Comparison of ENCODE assay signal across 28 mouse cellular contexts in genomic region chr19:59221131-59221530, GRCm38 (mm10). TPM values are rescaled to one million over a fixed set of nuclear protein-coding genes. Genes with fewer than 3 reads are reported as not detected.
DNase-seq lines count a peak whose midpoint lies in the region; ATAC-seq and TF ChIP-seq lines count a peak whose summit lies in the region.
"Had no signal": no experiment of that assay in that cellular context is flagged by ENCODE, and none has a peak within 500 bp of the region (broad histone marks: within the 10 kb centered on the region; RNA-seq: fewer than 3 reads in every experiment).

No protein-coding gene starts in this region.

- no peaks in the 10 kb centered on the region for H3K9me3 ChIP-seq in midbrain, embryonic 11.5 days (ENCODE audit: control insufficient read depth, low read length)
- no peaks in the 10 kb centered on the region for H3K9me3 ChIP-seq in midbrain, postnatal 0 days (ENCODE audit: low read length)
- H3K9me3 ChIP-seq: G1E had no signal

- WGBS in midbrain, embryonic 11.5 days = 61% methylated on average over 3 of the region's 3 CpGs
- 46% methylated on average over 3 of the region's 3 CpGs for WGBS in midbrain, postnatal 0 days

- H3K9ac ChIP-seq in midbrain, embryonic 11.5 days (ENCODE audit: low read length) = no peak overlapping the region
- no peak overlapping the region for H3K9ac ChIP-seq in midbrain, postnatal 0 days (replicated peaks; ENCODE audit: low read length, poor library complexity, severe bottlenecking)

- no peak overlapping the region for H3K4me2 ChIP-seq in midbrain, embryonic 11.5 days
- no peak overlapping the region for H3K4me2 ChIP-seq in midbrain, postnatal 0 days (ENCODE audit: low read depth, low read length, poor library complexity, severe bottlenecking)

- H3K4me3 ChIP-seq in midbrain, embryonic 11.5 days (ENCODE audit: low read depth, low read length) = no peak overlapping the region
- H3K4me3 ChIP-seq in midbrain, postnatal 0 days (ENCODE audit: low read depth, low read length) = no peak overlapping the region

- no peak for ATAC-seq in midbrain, embryonic 11.5 days (ENCODE audit: low FRiP score)
- ATAC-seq in midbrain, postnatal 0 days (ENCODE audit: low FRiP score) = no peak
- ATAC-seq: activated CD4-positive, CD25-positive, alpha-beta regulatory T cell, adult 4 months; CD4-positive, CD25-positive, alpha-beta regulatory T cell, adult 4 months; Patski had no signal

- H3K27ac ChIP-seq in midbrain, embryonic 11.5 days (ENCODE audit: low read depth, low read length) = no peak overlapping the region
- no peak overlapping the region for H3K27ac ChIP-seq in midbrain, postnatal 0 days (ENCODE audit: low read depth, low read length)

- TF ChIP-seq CTCF in midbrain, postnatal 0 days (IDR thresholded peaks at IDR 0.05) = no peak

- H3K36me3 ChIP-seq in midbrain, embryonic 11.5 days (ENCODE audit: control insufficient read depth, insufficient read depth, low read length) = no peaks in the 10 kb centered on the region
- H3K36me3 ChIP-seq in midbrain, postnatal 0 days (ENCODE audit: insufficient read depth, low read length) = no peaks in the 10 kb centered on the region
- H3K36me3 ChIP-seq: G1E had no signal

- DNase-seq in heart, adult 11 months = peak; percentile 65
- DNase-seq in heart, postnatal 36 days = no peak
- DNase-seq in midbrain, embryonic 11.5 days (ENCODE audit: low spot score, missing footprints) = peak; percentile 54
- DNase-seq in midbrain, postnatal 0 days (ENCODE audit: low spot score) = no peak
- DNase-seq in Muller cell, postnatal 12 days (ENCODE audit: inconsistent ontology term) = peak; percentile 22
- no peak for DNase-seq in layer of hippocampus, postnatal 14 days (ENCODE audit: low spot score in 2 of 2)
- DNase-seq: adrenal gland, adult 2 months; adrenal gland, adult 8-10 months; adrenal gland, postnatal 10 days; adrenal gland, postnatal 14 days; adrenal gland, postnatal 25 days; adrenal gland, postnatal 36 days; B cell, adult 2 months; cerebellum, adult 11 months; cerebellum, adult 11-12 months; cerebellum, adult 18-20 months; cerebellum, adult 2 months had no signal

- no peaks in the 10 kb centered on the region for H3K4me1 ChIP-seq in midbrain, embryonic 11.5 days (ENCODE audit: control insufficient read depth, insufficient read depth, low read length)
- H3K4me1 ChIP-seq in midbrain, postnatal 0 days (ENCODE audit: insufficient read depth, low read length) = no peaks in the 10 kb centered on the region

- intact Hi-C loops in heart, postnatal 36 days (cut with DNase I) = no loop called here

- no peaks in the 10 kb centered on the region for H3K27me3 ChIP-seq in midbrain, embryonic 11.5 days (ENCODE audit: control insufficient read depth, insufficient read depth, low read length)
- peaks cover 7% of the 10 kb centered on the region; the same call in 1 of the 2 replicates for H3K27me3 ChIP-seq in midbrain, postnatal 0 days (ENCODE audit: insufficient read depth, low read length)

RNA-seq across cellular contexts. Expression of gene Kcnk18, which starts 2.1 kb away (rescaled TPM):
- not detected for total RNA-seq in heart, postnatal 36 days (2021)
- polyA plus RNA-seq in midbrain, embryonic 11.5 days (2014; fragmentation: Nextera tagmentation; extraction: Ambion mirVana) = not detected in 2 replicates
- not detected in 2 replicates for total RNA-seq in midbrain, postnatal 0 days (2014; rRNA removed)
- polyA plus RNA-seq in midbrain, postnatal 0 days (2015; fragmentation: Nextera tagmentation; extraction: Ambion mirVana) = not detected in 2 replicates
- not detected for total RNA-seq in layer of hippocampus, postnatal 14 days (2021)
- total RNA-seq: adrenal gland, adult 18-20 months; adrenal gland, adult 2 months; adrenal gland, adult 8-10 months; adrenal gland, postnatal 10 days; adrenal gland, postnatal 14 days; adrenal gland, postnatal 25 days; adrenal gland, postnatal 36 days; adrenal gland, postnatal 4 days; CH12.LX; MEL had no signal
- polyA plus RNA-seq: activated CD4-positive, CD25-positive, alpha-beta regulatory T cell, adult 4 months; adrenal gland, adult 2 months; brain, embryonic 14.5 days; C2C12; CD4-positive, CD25-positive, alpha-beta regulatory T cell, adult 4 months; cerebellum, adult 2 months; G1E; Patski had no signal

RNA-seq across cellular contexts. Expression of gene Slc18a2, which starts 39.6 kb away (rescaled TPM):
- under 1 TPM; 0.62 to 0.94 TPM for total RNA-seq in heart, postnatal 36 days (2021)
- polyA plus RNA-seq in midbrain, embryonic 11.5 days (2014; fragmentation: Nextera tagmentation; extraction: Ambion mirVana) = 16.0 and 19.0 TPM in 2 replicates
- 21.4 and 21.7 TPM in 2 replicates for total RNA-seq in midbrain, postnatal 0 days (2014; rRNA removed)
- polyA plus RNA-seq in midbrain, postnatal 0 days (2015; fragmentation: Nextera tagmentation; extraction: Ambion mirVana) = 19.5 TPM in 2 replicates
- 1 to 10 TPM; 4.1 to 4.7 TPM for total RNA-seq in layer of hippocampus, postnatal 14 days (2021)

RNA-seq across cellular contexts. Expression of gene Vax1, which starts 51.3 kb away (rescaled TPM):
- total RNA-seq in heart, postnatal 36 days (2021) = not detected
- polyA plus RNA-seq in midbrain, embryonic 11.5 days (2014; fragmentation: Nextera tagmentation; extraction: Ambion mirVana) = 0.18 and 0.65 TPM in 2 replicates
- total RNA-seq in midbrain, postnatal 0 days (2014; rRNA removed) = not detected in 2 replicates
- polyA plus RNA-seq in midbrain, postnatal 0 days (2015; fragmentation: Nextera tagmentation; extraction: Ambion mirVana) = 0.91 and 2.2 TPM in 2 replicates
- 1 to 10 TPM; 1.2 to 2.4 TPM for total RNA-seq in layer of hippocampus, postnatal 14 days (2021)
- total RNA-seq: adrenal gland, adult 18-20 months; adrenal gland, adult 2 months; adrenal gland, adult 8-10 months; adrenal gland, postnatal 10 days; adrenal gland, postnatal 14 days; adrenal gland, postnatal 25 days; adrenal gland, postnatal 36 days; adrenal gland, postnatal 4 days; CH12.LX; ES-E14; G1E; MEL had no signal
- polyA plus RNA-seq: activated CD4-positive, CD25-positive, alpha-beta regulatory T cell, adult 4 months; adrenal gland, adult 2 months; C2C12; CD4-positive, CD25-positive, alpha-beta regulatory T cell, adult 4 months; G1E; Patski had no signal

Comparison
In these comparisons a context has a peak if more than half of its experiments do, and no peak if none do; other contexts are left out.
1. DNase-seq: peak in heart, adult 11 months (single experiment), midbrain, embryonic 11.5 days (single experiment) and Muller cell, postnatal 12 days (single experiment); none in heart, postnatal 36 days (0 of 2), midbrain, postnatal 0 days (single experiment) and layer of hippocampus, postnatal 14 days (0 of 2).